Mouse (Mus musculus) left cerebral cortex, adult 18-20 months (tissue): ENCODE data around the gene Ccn5. TPM values are rescaled to one million over a fixed set of nuclear protein-coding genes. Genes with fewer than 3 reads are reported as not detected.

Experiments used
- DNase-seq, 2 experiments: peaks; one replicate each; pipeline ENCODE4 v3.0.0; 2021 to 2022; ENCODE audit warnings: low spot score in 2 of 2, mixed read lengths in 1 of 2
- long read RNA-seq, 2 experiments: library from polyadenylated mRNA; stranded (forward); transcript quantifications; one replicate each; pipeline ENCODE4 v2.0.0; 2021
- total RNA-seq, 2 experiments: library from RNA; stranded (reverse); gene quantifications; 2 replicates each; pipeline ENCODE4 v1.2.3; 2021

Gene Ccn5
- not detected for total RNA-seq
- long read RNA-seq, experiment 1: 0 reads
- long read RNA-seq, experiment 2, partial matches to known transcripts: 0 of 1 reads
- long read RNA-seq, experiment 2, other reads (novel, unspliced or antisense): 0 of 1 reads

GRCm38 (mm10) chr2:163820607-163821006 is at the start of gene Ccn5:
Ccn5 (plus strand) TSS chr2:163820861.
- no peak for DNase-seq

- DNase-seq: no peak
Observed at GRCm38 (mm10) chr2:163776661-163777060, 44.0 kb upstream of the Ccn5 start.

- no peak for DNase-seq
Observed at GRCm38 (mm10) chr2:163777061-163777460, 43.6 kb upstream of the Ccn5 start.

GRCm38 (mm10) chr2:163778896-163779295 is 41.8 kb upstream of the Ccn5 start:
- no peak for DNase-seq

- DNase-seq: no peak
Observed at GRCm38 (mm10) chr2:163783368-163783767, 37.3 kb upstream of the Ccn5 start.

- DNase-seq: no peak
Observed at GRCm38 (mm10) chr2:163783901-163784300, 36.8 kb upstream of the Ccn5 start.

GRCm38 (mm10) chr2:163787086-163787485 is 33.6 kb upstream of the Ccn5 start:
- DNase-seq: no peak

- peak; percentile 40 to 47 for DNase-seq
Observed at GRCm38 (mm10) chr2:163787709-163788108, 33.0 kb upstream of the Ccn5 start.

GRCm38 (mm10) chr2:163788484-163788883 is 32.2 kb upstream of the Ccn5 start:
- peak; percentile 72 to 75 for DNase-seq

- DNase-seq: no peak
Observed at GRCm38 (mm10) chr2:163798411-163798810, 22.2 kb upstream of the Ccn5 start.

GRCm38 (mm10) chr2:163800832-163801231 is 19.8 kb upstream of the Ccn5 start:
- DNase-seq: no peak

GRCm38 (mm10) chr2:163801406-163801805 is 19.3 kb upstream of the Ccn5 start:
- no peak for DNase-seq

GRCm38 (mm10) chr2:163803838-163804237 is 16.8 kb upstream of the Ccn5 start:
- no peak for DNase-seq

GRCm38 (mm10) chr2:163809166-163809565 is 11.5 kb upstream of the Ccn5 start:
- no peak for DNase-seq

- no peak for DNase-seq
Observed at GRCm38 (mm10) chr2:163809704-163810103, 11.0 kb upstream of the Ccn5 start.

- no peak for DNase-seq
Observed at GRCm38 (mm10) chr2:163813077-163813476, 7.6 kb upstream of the Ccn5 start.

GRCm38 (mm10) chr2:163814739-163815465 is 5.8 kb upstream of the Ccn5 start:
- DNase-seq: no peak

- DNase-seq: peak; percentile 34 to 59
Observed at GRCm38 (mm10) chr2:163823248-163823647, 2.6 kb downstream of the Ccn5 start.

- DNase-seq: no peak
Observed at GRCm38 (mm10) chr2:163823771-163824170, 3.1 kb downstream of the Ccn5 start.

GRCm38 (mm10) chr2:163825861-163826260 is 5.2 kb downstream of the Ccn5 start:
- no peak for DNase-seq

GRCm38 (mm10) chr2:163826494-163826893 is 5.8 kb downstream of the Ccn5 start:
- DNase-seq: no peak

- no peak for DNase-seq
Observed at GRCm38 (mm10) chr2:163831163-163831562, 10.5 kb downstream of the Ccn5 start.

GRCm38 (mm10) chr2:163838043-163838442 is 17.4 kb downstream of the Ccn5 start:
- DNase-seq: peak; percentile 85
